Mouse (Mus musculus) kidney, postnatal 10 days (tissue): ENCODE measurements at regions not wholly inside any gene's neighbourhood (a gene's known extent, or its start where the extent isn't known, plus 50 kb on each side); places are given as distances from the start of the nearest gene placed in this dataset.

ENCODE experiments used
- DNase-seq: peaks from one replicate; pipeline ENCODE4 v3.0.0; 2021; ENCODE audit warnings: mixed read lengths

GRCm38 (mm10) chr11:93808431-93808830, 77.1 kb downstream of the Utp18 start:
- DNase-seq, result no peak

DNA sequence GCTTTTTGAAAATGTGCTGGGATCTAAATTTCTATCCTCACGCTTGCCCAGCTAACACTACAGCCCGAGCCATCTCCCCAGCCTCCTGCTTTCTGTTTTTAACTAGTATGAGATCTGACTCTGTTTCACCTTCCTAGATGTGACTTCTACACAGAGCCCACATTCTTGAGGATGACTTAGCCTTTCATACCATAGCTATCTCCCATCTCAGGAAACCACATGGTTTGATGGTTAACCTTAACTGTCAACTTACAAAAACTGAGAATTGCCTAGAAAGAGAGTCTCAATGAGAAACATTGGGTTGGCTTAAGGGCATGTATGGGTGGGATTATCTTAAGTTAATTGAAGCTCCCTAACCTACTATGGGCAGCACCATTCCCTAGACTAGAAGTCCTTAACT, 78.4 kb downstream of the Utp18 start:
- no peak for DNase-seq

- peak; percentile 13 for DNase-seq
Measured at GRCm38 (mm10) chr11:93771143-93771940, 114.2 kb downstream of the Utp18 start.

GRCm38 (mm10) chr11:93765961-93766360, 119.6 kb downstream of the Utp18 start:
- DNase-seq, result no peak

DNA sequence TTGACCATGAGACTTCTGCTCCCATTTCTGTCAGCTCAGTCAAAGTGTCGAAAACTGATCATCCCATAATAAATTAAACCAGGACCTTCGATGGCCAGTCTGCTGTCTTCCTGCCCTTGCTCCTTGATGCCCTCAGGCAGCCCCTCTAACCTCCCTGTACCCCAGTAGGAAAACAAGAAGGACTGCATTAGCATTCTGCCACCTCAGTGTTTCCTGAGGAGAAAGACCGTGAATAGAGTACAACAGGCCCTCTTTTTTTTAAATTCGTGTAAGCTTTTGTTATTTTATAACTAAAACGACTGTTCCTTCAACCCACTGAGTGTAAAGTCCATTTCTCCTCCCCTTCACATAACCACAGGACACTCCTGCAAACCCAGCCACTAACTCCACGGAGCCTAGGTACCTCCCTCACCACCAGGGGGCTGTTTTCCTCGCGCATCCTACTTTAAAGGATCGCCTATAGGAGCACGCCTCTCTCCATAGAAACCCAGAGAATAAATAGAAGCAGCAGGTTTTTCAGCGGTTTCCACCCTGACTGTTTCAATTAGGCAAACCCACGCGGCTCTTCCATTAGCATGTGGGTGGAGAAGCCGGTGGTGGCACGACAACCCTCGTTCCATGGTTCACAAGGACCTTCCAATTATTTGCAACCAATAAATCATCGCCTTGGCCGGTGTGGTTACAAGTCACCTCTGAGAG, 122.6 kb downstream of the Utp18 start:
- DNase-seq, result peak; percentile 72

GRCm38 (mm10) chr11:93757825-93758224, 127.7 kb downstream of the Utp18 start:
- DNase-seq, result no peak

- no peak for DNase-seq
Measured at GRCm38 (mm10) chr11:93736618-93737017, 148.9 kb downstream of the Utp18 start.

DNA sequence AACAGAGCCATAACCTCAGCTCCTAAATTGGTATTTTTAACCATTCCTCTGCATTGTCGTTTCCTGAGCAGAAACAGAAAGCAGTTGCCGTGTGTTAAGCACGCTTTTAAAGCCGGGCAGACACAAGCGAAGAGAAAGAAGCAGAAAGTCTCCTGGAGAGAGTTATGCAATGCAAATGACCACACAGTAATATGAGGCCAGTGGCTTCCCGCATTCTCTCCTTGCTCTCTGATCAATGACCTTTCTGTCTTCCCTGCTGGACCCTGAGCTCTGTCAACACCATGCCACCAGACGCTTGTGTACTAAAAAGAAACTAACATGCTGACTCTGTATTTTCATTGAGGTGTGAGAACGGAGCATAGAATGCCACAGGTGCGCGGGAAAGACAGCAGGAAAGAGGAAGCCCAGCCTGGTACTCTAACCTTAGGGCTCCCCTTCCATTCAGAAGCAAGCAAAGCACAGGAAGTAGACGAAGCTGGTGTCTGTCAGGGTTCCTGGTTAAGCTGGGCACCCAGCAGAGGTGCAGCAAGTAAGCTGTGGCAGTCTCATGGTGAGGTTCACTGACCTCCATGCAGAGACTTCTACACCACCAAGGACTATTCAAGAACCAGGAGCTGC, 151.9 kb downstream of the Utp18 start:
- DNase-seq, result no peak

DNA sequence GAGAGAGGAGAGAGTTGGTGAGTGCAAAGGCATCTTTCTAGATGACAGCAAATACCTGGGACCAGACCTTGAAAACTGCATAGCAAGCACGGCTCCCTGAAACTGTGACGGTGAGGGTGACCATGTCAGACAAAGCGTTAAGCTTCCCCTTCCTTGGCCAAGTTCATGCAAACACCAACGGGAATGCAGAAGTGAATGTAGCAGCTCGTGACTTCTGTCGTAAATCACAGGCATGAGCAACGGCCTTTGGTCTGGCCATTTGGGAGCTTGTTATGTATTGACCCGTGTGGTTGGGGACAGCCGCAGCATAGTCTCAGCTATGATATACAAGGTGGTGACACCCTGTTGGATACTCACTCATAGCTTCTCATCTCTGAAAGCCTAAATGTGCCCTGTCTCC, 156.4 kb downstream of the Utp18 start:
- DNase-seq, result no peak

DNA sequence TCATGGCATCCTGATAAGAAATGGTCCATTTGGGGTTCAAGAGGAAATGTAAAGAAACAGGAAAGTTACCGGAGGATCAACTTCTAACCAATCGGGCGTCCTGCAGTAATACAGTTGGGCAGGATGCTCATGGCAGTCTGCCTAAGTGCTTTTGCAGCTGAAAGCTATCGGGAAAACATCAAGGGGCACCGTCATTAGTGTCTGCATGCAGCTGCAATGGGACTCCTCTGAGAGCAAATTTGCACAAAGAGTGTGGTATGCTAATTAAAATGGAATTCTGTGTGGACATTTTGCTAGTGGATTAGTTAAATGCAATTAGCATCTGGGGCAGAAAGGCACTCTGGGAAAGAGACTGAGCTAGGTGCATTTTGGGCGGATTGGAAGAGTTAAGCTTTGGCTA, 160.3 kb downstream of the Utp18 start:
- DNase-seq, result no peak

DNA sequence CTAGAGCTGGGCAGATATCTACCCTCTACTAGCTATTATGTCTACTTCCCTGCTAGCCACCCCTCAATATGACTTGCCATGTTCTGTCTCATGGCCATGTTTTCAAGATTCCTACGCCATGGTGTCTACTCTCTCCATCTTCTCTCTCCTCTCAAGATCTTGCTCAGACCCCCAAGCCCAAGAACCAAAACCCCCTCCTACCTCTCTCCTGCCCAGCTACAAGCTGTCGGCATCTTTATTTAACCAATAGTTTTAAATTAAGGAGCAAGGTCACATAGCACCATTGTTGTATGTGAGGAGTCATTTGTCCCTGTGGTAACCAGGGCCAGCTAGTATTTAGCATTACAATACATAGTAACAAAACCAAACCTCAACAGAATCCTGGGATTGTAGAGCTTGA, 166.4 kb downstream of the Utp18 start:
- no peak for DNase-seq

- DNase-seq, result peak; percentile 11
Measured at GRCm38 (mm10) chr11:93709686-93710085, 175.9 kb downstream of the Utp18 start.

- no peak for DNase-seq
Measured at GRCm38 (mm10) chr11:93696982-93697541, 188.5 kb downstream of the Utp18 start.

- DNase-seq, result no peak
Measured at GRCm38 (mm10) chr11:93696096-93696890, 189.3 kb downstream of the Utp18 start.

GRCm38 (mm10) chr11:93683691-93684090, 201.9 kb downstream of the Utp18 start:
- no peak for DNase-seq

DNA sequence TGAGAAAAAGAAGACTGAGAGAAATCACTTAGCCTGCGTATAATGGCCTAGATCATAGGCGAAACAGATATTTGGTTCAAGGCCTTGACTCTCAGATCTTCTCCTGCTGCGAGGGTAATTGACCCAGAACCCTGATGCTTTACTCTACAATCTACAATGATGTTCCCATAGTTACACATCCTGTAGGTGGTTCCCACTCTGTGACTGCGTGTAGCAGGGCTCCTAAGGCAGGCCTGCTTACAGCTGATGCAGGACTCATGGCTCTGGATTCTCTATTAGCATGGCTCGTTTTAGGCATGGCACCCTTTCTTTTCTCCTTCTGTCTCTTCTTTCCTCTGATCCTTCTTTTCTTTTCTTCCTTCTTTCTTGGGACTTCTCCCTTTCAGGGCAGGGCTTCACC, 209.3 kb downstream of the Utp18 start:
- DNase-seq, result no peak

DNA sequence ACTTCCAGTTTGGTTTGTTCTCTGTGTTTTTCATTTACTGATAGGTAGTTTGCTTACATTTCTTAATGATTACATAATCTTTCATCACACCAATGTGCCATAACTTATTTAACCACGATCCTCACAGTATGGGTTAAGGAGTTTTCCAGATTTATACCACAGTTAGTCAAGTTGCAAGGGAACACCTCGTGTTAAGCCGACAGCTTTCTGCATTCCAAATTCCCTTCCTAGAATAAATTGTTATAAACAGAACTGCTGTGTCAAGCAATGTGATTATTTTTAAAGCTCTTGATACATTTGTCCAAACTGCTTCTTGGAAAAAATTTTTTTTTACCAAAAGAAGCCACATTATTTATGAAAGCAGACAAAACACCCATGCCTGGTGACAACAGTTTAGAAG, 213.5 kb downstream of the Utp18 start:
- DNase-seq, result no peak

- no peak for DNase-seq
Measured at GRCm38 (mm10) chr11:93661657-93662056, 223.9 kb downstream of the Utp18 start.

GRCm38 (mm10) chr11:93660379-93660778, 225.2 kb downstream of the Utp18 start:
- DNase-seq, result no peak

DNA sequence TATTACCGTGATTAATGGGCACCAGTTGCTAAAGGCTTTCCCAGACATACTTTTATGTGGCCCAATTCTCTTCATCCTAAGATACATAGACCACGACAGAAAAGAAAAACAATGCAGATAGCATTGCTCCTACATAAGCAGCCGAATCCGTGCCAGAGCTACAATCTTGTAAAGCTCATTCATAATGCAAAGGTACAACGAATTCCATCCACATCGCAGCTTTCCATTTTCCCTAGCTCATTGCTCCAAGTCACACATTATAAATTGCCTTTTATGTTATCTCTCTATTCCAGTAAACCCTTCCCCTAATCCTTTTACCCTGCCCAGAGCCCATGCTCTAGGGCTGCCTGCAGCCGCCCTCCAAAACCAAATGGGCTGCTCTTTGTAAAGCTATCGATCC, 226.8 kb downstream of the Utp18 start:
- DNase-seq, result no peak

DNA sequence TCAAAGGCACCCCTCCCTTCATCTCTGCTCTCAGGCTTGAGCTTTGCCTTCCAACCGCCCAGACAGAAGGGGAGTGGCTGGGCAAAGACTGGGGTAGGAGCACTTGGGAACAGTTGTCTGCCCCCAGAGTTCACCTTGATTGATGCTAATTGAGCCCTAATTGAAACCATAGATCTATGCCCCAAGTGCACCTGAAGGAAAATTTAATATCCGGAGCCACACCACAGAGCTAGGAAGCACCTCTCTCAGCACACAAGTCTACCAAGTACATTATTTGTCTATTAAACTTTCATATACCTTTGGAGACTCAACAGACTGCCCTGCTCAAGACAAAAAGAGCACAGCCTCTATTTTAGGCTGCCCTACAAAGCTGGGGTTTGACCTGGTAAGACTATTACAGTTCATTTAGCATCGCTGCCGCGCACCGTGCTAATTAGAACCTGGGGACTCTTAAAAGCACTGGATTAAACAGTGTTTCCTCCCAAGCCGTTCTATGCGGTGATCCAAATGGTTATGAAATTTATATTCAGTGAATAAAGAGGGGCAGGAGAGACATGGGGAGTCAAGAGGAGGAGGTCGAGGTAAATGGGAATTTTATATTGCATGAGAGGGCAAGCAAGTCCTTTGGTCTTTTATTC, 229.8 kb downstream of the Utp18 start:
- no peak for DNase-seq

GRCm38 (mm10) chr11:93653401-93653800, 232.2 kb downstream of the Utp18 start:
- DNase-seq, result no peak
